Mouse (Mus musculus): ENCODE measurements around the gene Amhr2.

DNA sequence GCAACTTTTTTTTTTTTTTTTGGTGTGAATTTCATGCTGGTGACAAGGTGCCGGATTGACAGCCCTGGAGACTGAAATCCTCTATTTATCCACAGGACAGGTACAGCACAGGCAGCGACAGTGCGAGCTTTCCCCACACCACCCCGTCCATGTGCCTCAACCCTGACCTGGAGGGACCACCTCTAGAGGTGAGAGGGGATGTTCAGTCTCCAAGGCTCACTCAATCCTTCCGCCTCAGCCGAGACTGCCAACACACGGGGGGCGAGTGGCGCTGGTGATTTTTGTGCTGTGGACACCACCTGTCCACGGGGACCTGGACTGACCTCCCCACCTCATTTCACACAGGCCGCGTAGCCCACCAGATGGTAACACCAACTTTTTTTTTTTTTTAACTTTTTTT lies 40.7 kb downstream of the Amhr2 start:
- TF ChIP-seq CTCF (IDR thresholded peaks at IDR 0.05; ENCODE audit: extremely low read depth, insufficient read length, insufficient replicate concordance, low read depth, low read length), result no peak
- no peak for TF ChIP-seq POLR2A (IDR thresholded peaks at IDR 0.05; ENCODE audit: low read depth, low read length)
